Mouse (Mus musculus) olfactory bulb, adult 2 months (tissue): Measurements from ENCODE around the gene Lama2.

ENCODE experiments used
- CTCF ChIP-seq: fragments of 200-500 bp; IDR thresholded peaks from 2 replicates; pipeline ENCODE4 v1.5.1; 2012; ENCODE audit warnings: low read depth, mild to moderate bottlenecking, low read length, moderate library complexity; ENCODE audit not compliant: insufficient read depth
- POLR2A ChIP-seq: fragments of 200-500 bp; IDR thresholded peaks from 2 replicates; pipeline ENCODE4 v1.6.1; 2012; ENCODE audit warnings: mild to moderate bottlenecking, low read depth, low read length, moderate library complexity; ENCODE audit not compliant: insufficient read depth

DNA sequence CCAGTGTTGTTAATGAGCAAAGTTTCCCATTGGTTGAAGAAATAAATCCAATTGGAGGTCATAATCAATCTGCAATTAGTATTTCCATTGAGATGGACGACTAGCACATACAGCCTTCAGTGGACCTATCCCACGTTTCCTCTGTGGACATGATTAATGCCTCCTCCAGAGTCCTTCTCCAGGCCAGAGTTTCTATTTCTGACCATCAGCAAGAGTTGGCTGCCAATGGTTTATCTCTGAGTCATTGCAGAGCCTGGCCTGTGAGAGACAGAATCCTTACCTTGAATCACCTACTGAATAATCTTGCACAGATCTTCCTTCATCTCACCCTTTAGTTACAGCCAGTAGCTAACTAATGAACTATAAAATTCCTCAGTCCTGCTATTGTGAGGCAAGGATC, 86.3 kb downstream of the Lama2 start:
- no peak for TF ChIP-seq POLR2A
- TF ChIP-seq CTCF = no peak
